Mouse (Mus musculus): ENCODE data around the gene Rab8b.
"Not testable (repeated sequence)": the region's sequence is repeated elsewhere in the genome, so short reads cannot be mapped to it uniquely, and the experiment has no call there.

The Rab8b gene

DNA sequence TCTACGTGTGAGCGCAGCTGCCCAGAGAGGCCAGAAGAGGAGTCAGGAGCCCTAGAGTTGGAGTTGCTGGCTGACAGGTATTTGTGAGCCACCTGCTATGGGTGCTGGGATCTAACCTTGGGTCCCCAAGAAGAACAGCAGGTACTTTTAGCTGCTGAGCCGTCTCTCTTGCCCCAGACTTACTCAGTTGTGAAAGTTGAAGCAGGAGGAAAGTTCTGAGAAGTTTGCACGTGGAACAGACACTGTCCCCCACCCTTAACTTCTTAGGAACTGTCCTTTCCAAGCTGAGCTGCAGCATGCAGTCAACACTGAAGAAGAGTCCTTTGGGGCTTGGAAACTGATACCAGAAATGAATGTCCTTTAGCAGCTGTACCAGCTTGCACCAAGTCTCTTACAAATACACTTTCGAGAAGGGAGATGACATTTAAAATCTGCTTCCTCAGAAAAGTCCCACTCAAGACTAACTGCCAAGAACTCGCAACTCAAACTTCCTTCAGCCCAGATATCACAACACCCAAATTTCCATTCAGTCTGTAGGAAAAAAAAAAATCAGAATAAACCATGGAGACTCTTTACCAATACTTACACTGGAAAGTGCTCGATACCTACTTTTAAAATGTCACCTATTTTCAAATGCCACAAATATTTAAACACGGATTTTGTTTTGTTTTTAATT is 2.1 kb downstream of the Rab8b start:
- DNase-seq: no peak

DNA sequence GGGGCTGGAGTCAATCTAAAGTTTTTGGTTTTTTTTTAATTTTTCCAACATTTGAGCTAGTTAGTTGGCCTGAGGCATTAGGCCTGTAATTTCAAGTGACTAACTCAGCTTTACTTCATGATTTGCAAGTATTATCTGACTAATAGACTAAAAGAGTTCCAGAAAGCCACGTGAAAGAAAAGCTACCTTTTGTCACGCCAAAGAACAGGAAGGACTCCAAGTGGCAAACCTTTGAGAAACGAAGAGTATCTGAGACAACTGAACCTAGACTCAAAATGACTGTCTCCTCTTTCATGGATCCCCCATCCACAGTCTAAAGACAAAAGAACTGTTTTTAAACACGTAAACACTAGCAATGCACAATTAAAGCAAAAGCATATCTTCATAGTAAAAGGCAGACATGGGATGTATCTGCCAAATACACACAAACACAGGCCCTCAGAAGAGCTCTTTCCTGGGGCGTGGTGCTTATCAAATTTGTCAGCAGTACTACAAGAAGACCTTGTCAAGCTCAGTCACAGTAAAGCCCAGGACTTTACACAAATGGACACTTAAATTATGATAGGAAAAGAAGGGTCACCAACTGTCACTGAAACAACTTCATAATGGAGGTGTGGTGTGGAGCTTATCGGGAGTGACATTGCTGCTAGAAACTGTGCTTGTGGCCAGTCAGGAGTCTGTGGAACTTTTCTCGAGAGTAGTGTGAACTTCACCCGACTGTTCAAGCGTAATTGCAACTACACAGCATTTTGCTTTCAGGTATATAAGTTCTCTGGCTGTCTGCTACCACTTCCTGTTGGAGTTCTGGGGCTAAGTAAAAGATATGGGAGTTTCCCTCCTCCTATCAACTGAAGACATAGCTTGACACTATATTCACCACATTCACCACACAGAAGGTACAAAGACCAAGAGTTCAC is 3.4 kb downstream of the Rab8b start:
- DNase-seq: no peak

DNA sequence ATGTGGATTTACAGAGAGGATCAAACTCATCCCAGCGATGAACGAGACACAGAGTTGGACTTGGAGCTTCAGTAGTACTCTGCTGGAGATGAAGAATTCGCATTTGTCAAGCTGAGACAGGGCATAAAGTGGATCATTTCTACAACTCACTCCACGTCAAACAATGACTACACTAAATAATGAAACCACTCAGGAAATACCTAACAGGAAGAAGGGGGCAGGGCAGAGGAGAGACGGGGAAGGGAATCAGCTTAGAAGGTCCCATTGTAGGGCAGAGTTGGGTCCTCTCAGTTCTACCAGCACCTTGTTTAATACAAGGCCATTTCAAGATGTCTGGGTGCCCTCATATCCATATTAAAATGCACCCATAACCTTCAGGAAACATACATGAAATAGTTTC is 4.1 kb downstream of the Rab8b start:
- no peak for DNase-seq

DNA sequence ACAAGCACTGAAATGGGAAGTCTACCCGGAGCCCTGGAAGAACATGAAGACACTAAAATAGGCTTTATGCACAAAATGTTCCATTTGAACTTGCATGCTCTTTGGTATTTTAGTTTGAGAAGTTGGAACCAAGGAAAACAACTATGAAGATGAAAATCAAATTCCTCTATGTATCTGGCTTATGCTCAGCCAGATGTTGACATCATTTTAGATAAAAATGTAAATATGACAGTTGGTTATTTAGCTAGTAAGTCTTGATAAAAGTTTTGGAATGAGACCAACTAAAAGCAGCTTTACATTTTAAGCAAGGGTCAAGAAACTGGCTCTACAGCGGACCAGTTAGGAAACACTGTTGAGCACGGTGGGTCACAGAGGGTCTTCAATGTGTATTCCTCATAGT is 4.9 kb downstream of the Rab8b start:
- no peak for DNase-seq

DNA sequence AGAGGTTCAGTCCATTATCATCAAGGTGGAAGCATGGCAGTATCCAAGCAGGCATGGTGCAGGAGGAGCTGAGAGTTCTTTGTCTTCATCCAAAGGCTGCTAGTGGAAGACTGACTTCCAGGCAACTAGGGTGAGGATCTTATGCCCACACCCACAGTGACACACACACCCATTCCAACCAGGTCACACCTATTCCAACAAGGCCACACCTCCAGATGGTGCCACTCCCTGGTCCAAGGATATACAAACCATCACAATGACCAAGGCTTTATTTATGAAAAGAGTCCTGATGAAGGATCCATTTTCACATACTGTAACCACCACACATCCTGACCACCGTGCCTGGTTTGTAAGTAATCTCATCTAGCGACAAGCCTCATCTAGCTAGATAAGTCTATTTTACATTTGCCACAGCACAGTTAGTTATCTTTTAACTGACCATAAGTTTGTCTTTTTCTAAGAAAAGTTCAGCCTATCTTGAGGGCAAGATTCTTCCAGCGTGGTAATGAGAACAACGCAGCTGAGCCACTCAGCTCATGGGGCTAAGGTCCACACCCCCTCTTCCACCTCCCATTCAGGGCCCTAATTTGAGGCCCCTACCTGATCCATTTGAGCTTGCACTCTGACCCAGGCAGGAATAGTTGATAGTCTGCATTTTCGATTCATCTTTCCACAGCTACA is 6.1 kb downstream of the Rab8b start:
- DNase-seq: not testable (repeated sequence)

DNA sequence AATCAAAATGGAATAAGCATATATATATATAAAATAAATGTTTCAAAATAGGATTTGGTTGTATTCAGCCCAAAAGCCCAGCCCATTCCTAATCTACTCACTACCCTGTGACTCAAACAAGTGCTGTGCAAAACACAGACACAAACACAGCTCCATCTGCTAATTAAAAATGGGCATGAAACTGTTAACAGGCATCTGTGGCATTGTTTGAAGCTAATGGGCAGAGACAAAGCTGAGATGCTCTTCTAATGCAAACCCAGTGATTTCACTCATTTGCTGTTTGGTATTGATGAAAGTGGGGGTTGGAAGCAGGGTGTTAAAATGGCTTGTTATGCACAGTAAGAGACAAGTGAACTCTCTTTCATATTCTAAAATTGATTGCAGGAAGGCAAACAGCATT is 7.2 kb downstream of the Rab8b start:
- DNase-seq: no peak

DNA sequence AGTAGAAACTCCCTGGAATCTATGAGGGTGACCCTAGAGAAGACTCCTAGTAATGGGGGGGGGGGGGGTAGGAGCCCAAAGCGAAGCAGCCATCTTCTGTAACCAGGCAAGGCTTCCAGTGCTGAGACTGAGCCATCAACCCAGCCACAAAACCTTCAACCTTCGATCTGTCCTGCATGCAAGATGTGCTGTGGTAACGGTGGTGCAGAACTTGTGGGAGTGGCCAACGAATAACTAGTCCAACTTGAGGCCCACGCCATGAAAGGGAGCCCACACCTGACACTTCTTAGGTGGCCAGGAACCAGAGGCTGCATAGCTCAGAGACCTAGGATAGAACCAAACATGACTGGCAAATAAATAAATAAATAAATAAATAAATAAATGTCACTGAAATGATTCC is 8.8 kb downstream of the Rab8b start:
- DNase-seq: no peak

DNA sequence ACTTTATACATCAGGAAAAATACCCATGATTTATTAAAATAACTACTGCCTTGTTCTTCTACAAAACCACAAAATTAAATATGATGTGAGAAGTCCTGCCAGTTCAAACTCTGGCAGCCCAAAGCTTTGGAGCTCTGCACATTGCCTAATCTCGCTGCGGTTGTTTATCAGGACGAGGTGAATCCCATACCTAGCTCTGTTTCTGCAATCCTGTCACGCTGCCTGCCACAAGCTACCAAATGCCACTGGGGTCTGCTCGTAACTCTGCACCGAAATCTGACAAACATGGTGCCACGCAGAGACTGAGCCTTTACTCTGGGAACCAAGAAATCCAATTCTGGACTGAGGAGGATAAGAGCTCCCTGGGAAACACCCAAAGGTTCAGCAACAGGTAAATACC is 9.6 kb downstream of the Rab8b start:
- DNase-seq: no peak

DNA sequence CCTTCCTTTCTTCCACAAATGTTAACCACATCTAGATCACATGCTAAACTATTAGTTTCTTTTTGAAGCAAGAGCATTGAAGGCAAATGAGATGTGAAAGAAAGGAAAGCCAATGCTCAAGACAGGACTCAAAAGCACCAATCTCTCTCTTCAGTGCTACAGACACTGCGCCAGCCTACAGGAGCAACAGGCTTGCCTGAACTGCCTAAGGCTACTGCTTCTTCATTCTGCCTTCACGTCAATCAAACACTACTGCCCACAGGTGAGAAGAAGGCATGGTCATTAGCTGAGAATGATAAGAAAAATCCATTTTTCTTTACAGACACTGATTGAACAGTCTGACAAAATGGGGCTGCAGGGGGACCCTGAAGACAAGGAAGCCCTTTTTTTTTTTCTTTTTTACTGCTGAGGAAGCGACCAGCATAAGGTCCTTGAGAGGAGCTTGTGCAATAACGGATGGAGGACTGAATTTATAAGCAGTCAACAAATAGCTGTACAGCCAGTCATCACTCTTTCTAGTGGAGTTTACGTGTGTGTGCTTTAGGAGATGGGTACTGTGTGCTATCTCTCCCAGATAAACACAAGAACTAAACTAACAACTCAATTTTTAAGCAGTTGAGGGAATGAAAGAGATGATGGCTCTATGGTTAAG is 11.6 kb downstream of the Rab8b start:
- no peak for DNase-seq

DNA sequence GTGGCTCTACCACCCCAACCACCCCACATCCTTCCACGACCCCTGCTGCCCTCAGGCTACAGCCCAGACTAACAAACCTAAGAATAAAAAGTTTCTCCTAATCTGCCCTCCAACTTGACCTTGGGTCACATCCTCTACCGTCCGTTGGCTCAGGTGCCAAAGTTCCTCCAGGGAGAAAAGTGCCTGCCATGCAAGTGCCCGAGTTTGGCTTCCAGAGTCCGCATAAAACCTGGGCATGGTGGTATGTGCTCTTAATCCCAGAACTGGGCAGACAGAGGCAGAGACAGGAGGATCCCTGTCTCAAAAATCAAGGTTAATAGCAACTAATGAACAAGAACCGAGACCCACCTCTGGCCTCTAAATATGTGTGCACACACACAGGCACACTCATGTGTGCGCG is 12.4 kb downstream of the Rab8b start:
- no peak for DNase-seq

DNA sequence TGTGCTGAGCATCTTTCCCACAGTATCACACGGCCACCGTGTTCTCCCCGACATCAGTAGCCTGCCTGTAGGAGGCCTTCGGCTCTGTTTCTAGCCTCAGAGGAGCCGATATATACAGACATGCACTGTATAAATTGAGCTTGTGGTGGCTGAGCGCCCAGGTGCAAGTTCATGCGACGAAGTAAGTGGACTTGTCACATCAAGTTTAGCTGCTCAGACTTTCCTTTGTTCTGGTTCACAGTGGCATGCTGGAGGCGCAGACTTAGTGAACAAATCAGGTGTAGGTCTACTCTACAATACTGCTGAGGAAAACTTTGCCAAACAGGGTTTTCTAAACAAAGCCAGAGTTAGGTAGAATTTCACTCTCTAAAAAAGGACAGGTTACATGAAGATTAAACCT is 13.5 kb downstream of the Rab8b start:
- no peak for DNase-seq

DNA sequence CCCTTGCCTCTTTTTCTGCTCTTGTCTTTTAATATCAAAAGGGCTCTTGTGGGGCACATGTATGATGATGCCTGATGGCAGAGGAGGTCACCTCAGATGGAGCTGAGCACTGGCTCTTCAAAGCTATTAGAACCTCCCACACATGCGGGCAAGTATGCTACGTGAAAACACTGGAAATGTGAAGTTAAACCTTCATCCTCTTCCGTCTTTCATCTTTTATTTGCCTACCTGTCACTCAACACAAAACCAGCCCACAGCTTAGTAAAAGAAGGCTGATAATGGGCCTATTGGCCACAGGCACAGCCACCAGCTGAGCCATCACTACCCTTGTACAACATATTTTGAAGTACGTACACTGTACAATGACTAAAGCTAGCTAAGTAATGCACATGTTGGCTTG is 20.0 kb downstream of the Rab8b start:
- no peak for DNase-seq

DNA sequence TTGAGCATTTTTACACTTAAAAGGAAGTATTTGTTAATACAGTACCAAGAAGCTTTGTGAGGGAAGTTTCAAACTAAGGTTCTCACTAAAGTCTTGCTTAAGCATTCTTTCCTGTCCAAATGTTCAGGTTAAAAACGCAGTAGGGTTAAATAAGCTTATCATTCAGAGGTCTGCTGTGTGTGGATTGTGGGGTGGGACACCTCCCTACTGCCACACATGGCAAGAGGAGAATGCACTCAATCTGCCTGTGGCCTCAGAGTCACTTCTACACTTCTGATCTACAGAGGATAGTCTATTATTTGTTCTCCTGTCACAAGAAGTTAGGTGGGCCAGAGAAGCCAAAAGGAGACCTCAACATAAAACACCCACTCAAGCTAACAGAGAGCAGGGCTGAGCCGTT is 20.4 kb downstream of the Rab8b start:
- no peak for DNase-seq

DNA sequence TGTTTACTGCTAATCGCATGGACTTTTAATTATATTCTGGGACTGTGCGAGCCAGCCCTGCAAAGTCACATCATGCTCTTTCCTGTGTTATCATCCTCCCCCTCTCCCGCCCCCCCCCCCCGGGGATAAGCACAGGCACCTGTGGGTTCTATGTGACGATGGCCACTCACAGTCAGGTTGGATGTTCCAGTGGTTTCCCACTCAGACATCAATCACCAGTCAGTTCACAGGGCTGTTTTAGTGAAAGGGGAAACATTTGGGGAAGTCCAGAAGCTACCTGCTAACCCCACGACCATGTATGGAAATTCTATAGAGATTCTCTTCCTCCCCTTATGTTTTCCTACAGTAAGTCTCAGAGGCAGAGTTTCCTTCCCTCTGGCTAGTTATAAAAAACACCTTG is 21.6 kb downstream of the Rab8b start:
- DNase-seq: no peak

DNA sequence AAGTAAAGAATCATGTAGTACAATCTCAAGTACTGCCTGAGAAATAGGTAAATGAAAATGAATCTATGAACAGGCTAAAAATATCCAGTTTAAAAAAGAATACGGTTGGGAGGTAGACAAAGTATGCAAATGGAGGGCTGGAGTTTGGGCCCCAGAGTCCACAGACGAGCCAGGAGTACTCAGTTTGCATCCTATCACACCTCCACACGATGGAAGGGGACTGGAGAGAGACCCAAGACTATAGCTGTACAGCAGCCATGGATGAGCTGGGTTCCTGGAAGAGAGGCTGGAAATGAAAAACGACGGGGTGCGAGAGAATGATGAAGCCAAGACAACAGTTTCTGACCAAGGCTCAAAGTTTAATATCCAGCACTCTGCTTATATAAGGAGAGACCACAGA is 22.5 kb downstream of the Rab8b start:
- DNase-seq: no peak

DNA sequence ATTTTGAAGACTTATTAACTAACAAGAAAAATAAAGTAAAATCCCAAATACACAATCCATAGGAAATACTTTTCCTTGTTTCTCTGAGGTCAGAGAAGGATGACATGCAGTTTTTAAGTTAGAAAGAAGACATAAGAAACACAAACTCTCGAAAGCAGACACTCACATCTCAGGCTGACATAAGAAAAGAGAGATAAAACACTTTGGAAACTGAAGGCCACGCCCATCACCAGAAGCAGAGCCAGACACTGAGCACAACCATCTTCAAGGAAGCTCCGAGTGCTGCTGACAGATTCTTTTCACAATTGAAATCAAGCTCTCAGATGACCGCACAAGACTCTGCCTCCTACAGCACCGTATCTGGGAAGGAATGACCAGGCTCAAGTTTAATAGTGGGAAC is 23.5 kb downstream of the Rab8b start:
- DNase-seq: no peak

DNA sequence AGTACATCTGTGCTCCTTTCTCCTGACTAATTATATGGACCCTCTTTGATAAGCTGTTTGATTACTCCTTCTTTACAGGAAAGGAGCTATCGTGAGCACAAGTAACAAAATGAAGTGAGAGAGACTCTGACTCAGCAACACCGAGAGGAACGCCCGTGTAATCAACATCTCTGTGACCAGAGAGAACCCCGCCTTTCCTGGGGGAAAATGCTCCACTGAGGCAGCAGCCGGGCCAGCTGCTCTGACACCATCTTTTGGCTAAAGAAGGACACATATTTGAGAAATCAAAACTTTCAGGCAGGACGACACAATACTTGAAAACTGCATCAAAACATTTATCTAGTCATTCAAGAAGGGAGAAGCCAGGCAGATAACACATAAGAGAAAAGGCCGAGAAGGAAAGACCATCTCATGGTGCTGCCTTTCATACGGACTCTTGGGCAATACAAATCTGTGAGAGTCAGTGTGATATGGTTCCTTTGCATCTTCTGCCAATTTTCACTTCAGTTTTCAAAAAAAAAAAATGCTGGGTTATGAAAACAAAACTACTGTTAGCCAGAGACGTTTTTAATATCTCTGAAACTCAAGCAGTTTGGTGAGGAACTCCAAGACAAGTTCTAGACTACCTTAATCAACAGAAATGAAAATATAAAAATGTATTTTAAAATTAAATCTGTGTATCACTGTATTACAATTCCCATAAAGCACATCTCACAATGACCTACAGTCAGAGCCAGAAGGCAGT is 24.3 kb downstream of the Rab8b start:
- no peak for DNase-seq

DNA sequence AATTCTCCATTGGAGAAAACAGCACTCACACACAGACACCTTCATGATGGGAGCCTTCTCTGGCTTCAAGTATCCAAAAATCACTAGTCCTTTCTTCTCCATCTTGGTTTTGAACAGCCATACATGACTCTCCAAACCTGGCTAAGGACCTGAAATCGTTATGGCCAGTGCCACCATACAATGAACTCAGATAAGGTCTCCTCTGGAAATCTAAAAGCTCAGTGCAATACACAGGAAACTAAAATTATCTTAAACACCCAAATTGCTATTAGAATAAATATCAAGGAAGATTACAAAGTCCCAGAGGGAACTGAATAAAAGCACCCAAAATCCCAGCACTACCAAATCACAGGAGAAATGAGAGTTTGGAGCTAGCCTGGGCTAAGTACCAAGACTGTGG is 25.1 kb downstream of the Rab8b start:
- DNase-seq: no peak

DNA sequence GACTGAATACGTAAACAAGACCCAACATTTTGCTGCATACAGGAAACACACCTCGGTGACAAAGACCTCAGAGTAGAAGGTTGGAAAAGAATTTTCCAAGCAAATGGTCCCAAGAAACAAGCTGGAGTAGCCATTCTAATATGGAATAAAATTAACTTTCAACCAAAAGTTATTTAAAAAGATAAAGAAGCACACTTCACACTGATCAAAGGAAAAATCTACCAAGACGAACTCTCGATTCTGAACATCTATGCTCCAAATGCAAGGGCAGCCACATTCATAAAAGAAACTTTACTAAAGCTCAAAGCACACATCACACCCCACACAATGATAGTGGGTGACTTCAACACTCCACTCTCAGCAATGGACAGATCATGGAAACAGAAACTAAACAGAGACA is 27.0 kb downstream of the Rab8b start:
- DNase-seq: not testable (repeated sequence)

DNA sequence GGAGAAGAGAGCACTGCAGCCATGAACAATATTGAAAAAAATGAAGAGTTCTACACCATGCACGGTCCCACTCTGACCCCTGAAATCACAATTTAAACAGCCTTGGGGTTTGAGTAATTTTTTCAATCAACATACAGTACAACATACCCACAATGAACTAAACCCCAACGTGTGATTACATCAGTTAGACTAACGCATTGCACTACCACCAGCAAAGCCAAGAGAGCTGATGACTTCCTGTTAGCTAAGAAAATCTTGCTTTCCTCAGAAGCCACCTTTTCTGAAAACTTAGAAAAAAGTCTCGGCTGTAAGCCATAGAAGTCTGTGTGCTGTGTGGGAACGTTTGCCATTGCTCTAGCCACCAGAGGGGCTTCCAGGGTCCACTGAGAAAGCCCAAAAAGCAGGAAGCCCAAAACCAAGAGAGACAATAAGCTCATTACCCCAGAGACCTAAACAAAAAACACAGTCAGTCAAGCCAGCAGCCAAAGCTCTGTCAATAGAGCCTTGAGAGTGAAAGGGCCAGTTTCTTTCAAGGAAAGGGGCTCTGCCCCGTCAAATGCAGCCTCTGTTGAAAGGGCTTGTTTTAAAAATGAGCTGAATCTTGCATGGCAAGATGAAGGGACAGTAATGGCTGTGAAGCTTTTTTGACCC is 31.4 kb downstream of the Rab8b start:
- DNase-seq: no peak

DNA sequence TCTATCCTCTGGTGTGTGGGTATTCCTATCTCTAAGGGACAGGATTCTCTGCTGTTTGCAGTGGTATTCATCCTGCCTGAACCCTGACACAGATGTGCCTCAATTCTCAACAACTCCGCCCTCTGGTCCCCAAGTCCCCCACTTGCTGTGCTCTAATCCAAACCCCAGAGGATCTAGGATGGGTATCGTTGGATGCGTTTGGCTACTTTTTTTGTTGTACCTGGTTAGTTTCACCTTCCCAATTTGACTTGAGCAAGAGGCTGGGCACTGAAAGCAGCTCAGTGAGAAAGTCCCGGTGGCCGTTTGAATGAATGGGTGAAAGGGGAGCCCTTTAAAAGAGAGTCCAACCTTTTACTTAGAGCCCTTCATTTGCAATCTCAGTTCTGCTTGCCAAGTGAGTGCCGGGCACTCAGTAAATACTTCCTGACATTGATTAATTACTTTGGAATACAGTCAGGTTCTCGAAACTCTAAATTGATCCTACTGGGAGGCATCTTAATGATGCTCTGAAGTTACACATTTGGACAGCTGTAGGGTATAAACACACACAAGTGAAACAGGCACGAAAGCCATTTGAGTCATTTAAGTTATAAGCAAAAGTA is 32.1 kb downstream of the Rab8b start:
- DNase-seq: no peak

DNA sequence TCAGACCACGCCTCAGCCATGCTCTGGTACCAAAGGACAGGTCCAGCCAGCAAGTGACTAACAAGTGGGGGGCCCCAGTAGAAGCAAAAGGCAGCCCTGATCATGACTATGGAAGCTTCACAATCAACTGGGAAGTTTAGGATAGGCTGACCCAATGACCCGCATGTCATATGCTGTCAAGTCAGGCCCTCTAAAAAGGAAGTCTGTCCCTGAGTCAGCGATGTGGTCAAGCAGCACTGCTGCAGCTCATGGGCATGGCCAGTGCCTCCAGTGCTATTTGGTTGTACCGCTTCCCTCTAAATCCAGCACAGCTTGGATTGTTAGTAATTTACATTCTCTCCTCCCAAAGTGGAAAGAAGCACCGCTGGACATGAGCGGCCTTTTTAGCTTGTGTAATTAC is 32.7 kb downstream of the Rab8b start:
- no peak for DNase-seq
